Mouse (Mus musculus): ENCODE measurements around the gene Fkbp4.

Fkbp4 gene

GRCm38 (mm10) chr6:128438317-128438870 is at the start of gene Fkbp4:
Gene Fkbp4 (minus strand): TSS chr6:128438677.
- no peak for DNase-seq (ENCODE audit: extremely low read depth, low read depth, low spot score)

DNA sequence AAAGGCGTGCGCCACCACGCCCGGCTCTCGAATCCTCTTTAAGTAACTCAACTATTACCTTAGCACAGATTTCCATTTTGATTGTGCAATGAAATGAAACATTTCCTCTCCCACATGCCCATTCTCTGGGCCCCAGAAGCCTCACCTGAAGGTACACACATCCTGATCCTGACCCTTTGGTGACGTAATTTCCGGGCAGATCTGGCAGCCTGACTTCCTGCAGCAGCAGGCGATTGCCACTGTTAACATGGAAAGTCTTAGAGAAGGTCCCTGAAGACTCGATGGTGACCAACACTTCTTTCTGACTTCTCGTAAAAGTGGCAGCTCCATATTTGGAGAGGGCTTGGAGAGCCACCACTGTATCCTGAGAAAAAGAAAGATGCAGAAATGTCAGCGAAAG is 49.3 kb upstream of the Fkbp4 start:
- DNase-seq (ENCODE audit: extremely low read depth, low read depth, low spot score): no peak

DNA sequence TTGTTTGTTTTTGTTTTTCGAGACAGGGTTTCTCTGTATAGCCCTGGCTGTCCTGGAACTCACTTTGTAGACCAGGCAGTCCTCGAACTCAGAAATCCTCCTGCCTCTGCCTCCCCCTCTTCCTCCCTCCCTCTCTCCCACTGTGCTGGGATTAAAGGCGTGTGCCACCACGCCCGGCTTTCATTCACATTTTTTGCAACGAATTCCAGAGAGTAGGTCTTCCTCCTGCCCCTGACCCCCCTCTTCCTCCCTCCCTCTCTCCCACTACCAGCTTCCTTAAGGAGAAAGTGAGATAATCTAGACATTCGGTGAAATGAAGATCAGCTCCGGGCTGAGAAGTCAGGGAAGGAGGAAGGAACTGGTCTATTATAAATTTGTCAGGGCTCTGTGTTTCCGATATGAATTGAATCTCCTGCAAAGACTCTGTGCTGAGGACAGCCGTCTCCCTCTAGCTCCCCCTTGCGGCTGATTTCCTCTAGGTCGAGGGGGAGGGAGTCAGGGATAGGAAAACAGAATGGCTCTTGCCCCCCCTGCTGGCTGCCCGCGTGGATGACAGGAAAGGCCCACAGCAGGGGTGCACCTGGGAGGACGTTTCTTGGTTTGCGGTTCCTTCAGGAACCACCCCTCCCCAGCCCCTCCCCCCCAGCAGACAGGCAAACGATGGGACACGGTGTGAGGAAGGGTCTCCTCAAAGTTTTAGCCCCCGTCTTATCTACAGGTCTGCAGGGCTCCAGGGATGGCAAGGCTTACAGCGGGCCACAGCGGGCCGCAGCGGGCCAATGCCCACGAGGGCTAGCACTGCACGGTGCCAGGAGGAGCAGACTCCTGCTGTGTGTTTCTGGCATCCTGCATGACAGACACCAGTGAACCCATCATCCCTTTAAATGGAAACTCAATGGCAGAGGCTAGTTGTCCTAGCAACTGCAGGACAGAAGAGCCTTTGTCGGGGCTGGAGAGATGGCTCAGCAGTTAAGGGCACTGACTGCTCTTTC is 41.3 kb upstream of the Fkbp4 start:
- no peak for DNase-seq (ENCODE audit: extremely low read depth, low read depth, low spot score)

DNA sequence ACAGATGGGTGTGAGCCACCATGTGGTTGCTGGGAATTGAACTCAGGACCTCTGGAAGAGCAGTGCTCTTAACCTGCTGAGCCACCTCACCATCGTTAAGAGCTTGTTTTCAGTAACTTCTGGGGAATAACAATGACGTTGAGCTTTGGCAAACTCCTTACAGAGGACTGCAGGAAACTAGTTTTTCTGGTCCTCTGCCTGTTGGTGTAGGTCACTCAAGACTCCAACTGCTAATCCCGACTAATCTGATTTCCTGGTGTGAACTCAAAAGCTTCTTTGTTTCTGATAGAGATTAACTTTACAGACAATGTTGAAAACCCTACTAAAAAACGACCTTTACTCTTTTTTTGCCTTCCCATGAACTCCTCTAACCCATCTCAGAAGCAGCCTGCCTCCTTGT is 39.0 kb upstream of the Fkbp4 start:
- peak; percentile 99 for DNase-seq (ENCODE audit: extremely low read depth, low read depth, low spot score)

GRCm38 (mm10) chr6:128474112-128474511 is 35.6 kb upstream of the Fkbp4 start:
- DNase-seq (ENCODE audit: extremely low read depth, low read depth, low spot score): no peak

DNA sequence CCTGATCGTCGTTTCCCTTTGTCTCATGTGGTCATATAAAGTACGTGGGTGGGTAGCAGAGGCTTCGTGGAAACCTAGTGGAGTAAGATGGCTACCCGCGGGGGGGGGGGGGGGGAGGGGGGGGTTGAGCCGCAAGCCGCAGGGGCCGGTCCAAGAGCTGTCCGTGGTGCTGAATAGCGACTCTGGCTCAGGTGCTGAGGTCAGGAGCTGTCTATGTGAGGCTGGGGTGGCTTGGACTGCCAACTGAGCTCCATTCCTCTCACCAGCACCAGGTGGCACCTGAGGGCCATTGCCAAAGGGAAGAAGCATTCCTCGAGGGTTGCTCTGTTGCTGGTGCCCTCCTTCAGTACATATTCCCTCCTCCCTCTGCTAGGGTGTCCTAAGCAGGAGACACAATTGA is 31.0 kb upstream of the Fkbp4 start:
- DNase-seq (ENCODE audit: extremely low read depth, low read depth, low spot score): no peak

GRCm38 (mm10) chr6:128467298-128467697 is 28.8 kb upstream of the Fkbp4 start:
- DNase-seq (ENCODE audit: extremely low read depth, low read depth, low spot score): no peak

DNA sequence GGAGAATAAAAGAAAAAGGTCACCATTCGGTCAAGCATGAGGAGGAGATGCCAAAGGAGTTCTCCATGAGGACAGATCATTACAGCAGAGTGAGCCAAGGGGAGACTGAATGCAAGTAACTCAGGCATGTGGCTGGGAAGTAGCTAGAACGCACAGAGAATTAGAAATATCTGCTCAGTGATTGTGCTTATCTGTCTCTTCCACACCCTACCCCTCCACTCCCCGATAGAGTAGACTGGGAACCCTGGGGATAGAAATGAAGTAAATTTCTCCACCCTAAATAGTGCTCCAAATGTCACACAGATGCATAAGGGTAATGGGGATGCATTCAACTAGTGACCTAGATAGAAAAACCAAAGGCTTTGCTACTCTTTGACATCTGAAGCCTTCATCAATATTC is 28.1 kb upstream of the Fkbp4 start:
- DNase-seq (ENCODE audit: extremely low read depth, low read depth, low spot score): no peak

DNA sequence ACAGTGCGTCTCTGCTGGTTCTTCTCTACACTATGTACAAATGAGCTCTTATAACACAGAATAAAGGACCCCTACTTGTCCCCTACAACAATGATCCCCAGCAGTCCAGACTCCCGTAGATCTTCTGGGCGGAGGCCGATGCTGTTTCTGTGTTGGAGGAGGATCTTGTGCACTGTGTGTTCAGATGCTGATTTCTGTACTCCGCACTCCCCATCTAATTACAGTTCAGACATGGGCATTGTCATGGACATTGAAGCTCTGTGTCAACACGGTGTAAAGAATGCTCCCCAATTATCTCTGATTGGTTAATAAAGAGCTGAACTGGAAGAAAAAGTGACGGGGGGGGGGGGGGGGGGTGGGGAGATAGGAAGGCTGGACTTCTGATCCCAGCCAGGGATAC is 27.6 kb upstream of the Fkbp4 start:
- no peak for DNase-seq (ENCODE audit: extremely low read depth, low read depth, low spot score)

DNA sequence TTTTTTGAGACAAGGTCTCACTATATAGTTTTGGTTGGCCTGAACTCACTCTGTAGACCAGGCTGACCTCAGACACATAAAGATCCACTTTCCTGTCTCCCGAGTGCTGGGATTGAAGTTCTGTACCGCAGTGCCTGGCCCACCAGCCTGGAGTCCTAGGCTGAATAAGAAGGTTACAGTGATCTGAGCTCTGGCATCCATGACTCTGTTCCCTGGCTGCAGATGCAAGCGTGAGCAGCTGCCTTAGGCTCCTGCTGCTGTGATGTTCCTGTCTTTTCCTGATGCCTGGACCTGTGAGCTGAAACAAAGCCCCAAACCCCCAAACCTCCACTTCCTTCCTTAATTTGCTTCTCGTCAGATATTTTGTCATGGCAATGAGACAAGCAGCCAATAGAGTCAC is 26.5 kb upstream of the Fkbp4 start:
- DNase-seq (ENCODE audit: extremely low read depth, low read depth, low spot score): no peak

- DNase-seq (ENCODE audit: extremely low read depth, low read depth, low spot score): no peak
Measured at GRCm38 (mm10) chr6:128461606-128462005, 23.1 kb upstream of the Fkbp4 start.

GRCm38 (mm10) chr6:128460729-128461503 is 22.4 kb upstream of the Fkbp4 start:
- DNase-seq (ENCODE audit: extremely low read depth, low read depth, low spot score): no peak

DNA sequence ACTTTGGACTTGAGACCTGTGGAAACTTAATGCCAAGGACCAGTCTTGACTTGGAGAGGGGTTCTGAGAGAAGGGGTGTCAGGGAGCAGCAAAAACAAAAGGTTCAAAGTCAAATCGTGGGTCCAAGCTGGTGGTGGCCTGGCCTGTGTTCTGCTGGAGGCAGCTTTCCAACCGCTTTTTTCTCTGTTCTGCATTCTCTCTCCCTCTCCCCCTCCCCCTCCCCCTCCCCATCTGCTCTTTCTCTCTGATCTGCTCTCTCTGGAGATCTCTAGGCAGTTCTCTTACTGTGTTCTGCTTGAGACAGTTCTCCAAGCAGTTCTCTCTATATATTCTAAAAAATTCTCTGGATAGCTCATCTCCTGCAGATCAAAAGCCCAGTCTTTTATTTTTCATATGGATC is 21.8 kb upstream of the Fkbp4 start:
- DNase-seq (ENCODE audit: extremely low read depth, low read depth, low spot score): no peak

DNA sequence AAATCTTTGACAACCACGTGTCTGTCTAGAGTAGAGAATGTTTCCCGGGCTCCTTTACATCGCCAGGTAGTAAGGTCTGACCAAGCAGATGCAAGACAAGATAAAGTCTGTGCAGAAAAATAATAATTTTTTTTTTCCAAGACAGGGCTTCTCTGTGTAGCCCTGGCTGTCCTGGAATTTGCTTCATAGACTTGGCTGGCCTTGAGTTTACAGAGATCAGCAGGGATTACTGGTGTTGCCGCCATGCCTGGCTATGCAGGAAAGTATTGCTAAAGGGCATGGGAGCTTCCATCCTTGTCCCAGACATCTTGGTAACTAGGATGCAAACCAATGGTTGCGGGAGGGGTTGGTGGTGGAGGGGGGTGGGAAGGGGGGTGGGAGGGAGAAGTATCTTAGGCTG is 18.7 kb upstream of the Fkbp4 start:
- no peak for DNase-seq (ENCODE audit: extremely low read depth, low read depth, low spot score)

DNA sequence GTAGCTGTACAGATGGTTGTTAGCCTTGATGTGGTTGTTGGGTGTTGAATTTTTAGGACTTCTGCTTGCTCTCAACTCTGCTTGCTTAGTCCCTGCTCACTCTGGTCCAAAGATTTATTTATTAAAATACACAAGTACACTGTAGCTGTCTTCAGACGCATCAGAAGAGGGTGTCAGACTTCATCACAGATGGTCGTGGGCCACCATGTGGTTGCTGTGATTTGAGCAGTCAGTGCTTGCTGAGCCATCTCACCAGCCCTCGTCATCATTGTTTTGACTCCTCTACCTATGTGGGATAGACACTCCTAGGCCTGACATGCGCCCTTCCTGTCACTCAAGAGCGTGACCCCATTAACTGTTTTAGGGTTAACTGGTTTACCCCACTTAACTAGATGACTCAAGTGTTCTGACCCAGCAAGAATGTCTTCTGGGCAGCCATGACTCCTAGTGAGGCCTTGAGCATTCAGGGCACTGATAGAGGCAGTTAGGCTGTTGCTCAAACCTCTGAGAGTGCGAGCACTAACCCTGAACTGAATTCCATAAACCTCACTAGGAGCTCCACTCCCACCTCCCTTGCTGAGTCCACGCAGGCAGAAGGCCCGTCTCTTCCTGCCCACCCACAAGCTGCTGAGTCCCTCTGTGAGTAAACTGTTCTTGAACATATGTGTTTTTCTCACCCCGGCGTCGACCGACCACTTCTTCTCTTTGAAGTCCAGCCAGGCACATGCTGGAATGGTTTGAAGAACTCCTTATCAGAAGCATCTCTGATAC is 17.5 kb upstream of the Fkbp4 start:
- DNase-seq (ENCODE audit: extremely low read depth, low read depth, low spot score): no peak

GRCm38 (mm10) chr6:128447063-128447462 is 8.6 kb upstream of the Fkbp4 start:
- no peak for DNase-seq (ENCODE audit: extremely low read depth, low read depth, low spot score)

GRCm38 (mm10) chr6:128445761-128446535 is 7.5 kb upstream of the Fkbp4 start:
- no peak for DNase-seq (ENCODE audit: extremely low read depth, low read depth, low spot score)

- no peak for DNase-seq (ENCODE audit: extremely low read depth, low read depth, low spot score)
Measured at GRCm38 (mm10) chr6:128440238-128440637, 1.8 kb upstream of the Fkbp4 start.

- no peak for DNase-seq (ENCODE audit: extremely low read depth, low read depth, low spot score)
Measured at GRCm38 (mm10) chr6:128438871-128439341, 429 bp upstream of the Fkbp4 start.

DNA sequence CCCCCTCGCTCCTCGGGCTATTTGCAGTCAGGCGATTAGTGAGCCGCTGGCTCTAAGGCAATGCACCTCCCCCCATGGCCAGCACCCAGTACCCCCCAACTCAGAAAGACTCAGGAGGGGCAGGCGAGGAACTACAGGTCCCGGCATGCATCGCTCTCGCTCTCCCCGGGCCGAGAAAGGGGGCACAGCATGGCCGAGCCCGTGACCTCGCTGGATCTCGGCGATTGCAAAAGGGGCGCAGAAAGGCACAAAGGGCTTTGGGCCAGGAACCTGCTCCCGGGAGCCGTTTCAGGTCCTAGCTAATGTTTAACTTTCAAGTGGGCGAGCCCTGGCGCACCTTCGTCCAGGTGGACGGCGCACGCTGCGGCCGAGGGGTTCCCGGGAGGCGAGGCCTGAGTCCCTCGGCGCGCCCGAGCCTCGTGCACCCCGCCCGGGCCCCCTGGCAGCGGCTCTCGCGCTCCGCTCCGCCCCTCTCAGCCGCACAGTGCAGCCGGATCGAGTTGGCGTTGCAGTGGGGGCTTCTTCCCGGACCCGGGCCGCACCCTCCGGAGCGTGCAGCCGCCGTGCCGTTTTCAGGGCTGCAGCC is 653 bp downstream of the Fkbp4 start:
- no peak for DNase-seq (ENCODE audit: extremely low read depth, low read depth, low spot score)
